Mouse (Mus musculus) left cerebral cortex, adult 18-20 months (tissue): ENCODE data around the gene Rapgef1. TPM values are rescaled to one million over a fixed set of nuclear protein-coding genes. Genes with fewer than 3 reads are reported as not detected.
A peak's percentile ranks its signal among the peaks of the same experiment; 100 is the strongest.

Experiments
- DNase-seq, 2 experiments: peaks; one replicate each; pipeline ENCODE4 v3.0.0; 2021 to 2022; ENCODE audit warnings: low spot score in 2 of 2, mixed read lengths in 1 of 2
- long read RNA-seq, 2 experiments: library from polyadenylated mRNA; stranded (forward); transcript quantifications; one replicate each; pipeline ENCODE4 v2.0.0; 2021
- total RNA-seq, 2 experiments: library from RNA; stranded (reverse); gene quantifications; 2 replicates each; pipeline ENCODE4 v1.2.3; 2021

Gene Rapgef1
- 100 to 1,000 TPM in 1 of 2 experiments, 10 to 100 TPM in 1; 91.4 to 100 TPM for total RNA-seq
- long read RNA-seq, experiment 1, full-length matches to known transcripts = 10 of 62 reads
- long read RNA-seq, experiment 1, partial matches to known transcripts = 15 of 62 reads
- long read RNA-seq, experiment 1, other reads (novel, unspliced or antisense) = 37 of 62 reads
- long read RNA-seq, experiment 2, full-length matches to known transcripts = 1 of 20 reads
- long read RNA-seq, experiment 2, partial matches to known transcripts = 6 of 20 reads
- long read RNA-seq, experiment 2, other reads (novel, unspliced or antisense) = 13 of 20 reads

DNA sequence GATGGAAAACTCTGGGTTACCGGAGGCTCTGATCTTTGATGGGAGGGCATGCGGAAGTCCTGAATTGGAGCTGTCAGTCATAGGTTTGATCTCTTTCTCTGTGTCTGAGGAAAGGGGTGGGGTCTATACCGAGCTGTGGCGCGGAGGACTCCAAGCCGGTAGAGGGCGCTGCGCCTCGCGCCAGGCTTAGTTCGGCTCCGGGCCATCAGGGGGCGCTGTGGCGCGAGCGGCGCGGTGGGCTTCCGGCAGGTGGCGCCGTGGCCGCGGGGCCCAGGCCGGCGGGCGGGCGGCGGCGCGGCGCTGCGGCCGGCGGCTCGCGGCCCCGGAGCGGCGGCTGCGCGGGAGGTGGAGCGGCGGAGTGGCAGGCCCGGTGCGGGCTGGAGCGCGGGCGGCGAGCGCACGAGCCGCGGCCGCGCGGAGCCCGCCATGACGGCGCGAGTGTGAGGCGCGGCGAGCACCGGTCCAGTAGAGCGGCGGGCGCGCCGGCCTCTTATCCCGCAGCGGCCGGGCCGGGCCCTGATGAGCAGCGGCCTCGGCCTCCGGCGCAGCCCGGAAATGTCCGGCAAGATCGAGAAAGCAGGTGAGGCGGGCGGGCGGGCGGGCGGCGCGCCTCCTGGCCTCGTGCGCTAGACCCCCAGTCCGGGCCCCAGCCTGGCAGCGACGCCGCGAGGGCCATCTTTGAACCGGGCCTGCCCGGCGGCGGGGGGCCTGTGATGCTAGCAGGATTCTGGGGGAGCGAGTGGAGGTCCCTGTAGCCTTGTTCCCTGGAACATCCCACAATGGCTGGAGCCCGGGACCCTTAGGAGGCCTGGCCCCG is at the start of gene Rapgef1:
Gene Rapgef1 (plus strand): TSS at position 237 of the 817 bp plus-strand sequence.
- peak; percentile 83 to 89 for DNase-seq

DNA sequence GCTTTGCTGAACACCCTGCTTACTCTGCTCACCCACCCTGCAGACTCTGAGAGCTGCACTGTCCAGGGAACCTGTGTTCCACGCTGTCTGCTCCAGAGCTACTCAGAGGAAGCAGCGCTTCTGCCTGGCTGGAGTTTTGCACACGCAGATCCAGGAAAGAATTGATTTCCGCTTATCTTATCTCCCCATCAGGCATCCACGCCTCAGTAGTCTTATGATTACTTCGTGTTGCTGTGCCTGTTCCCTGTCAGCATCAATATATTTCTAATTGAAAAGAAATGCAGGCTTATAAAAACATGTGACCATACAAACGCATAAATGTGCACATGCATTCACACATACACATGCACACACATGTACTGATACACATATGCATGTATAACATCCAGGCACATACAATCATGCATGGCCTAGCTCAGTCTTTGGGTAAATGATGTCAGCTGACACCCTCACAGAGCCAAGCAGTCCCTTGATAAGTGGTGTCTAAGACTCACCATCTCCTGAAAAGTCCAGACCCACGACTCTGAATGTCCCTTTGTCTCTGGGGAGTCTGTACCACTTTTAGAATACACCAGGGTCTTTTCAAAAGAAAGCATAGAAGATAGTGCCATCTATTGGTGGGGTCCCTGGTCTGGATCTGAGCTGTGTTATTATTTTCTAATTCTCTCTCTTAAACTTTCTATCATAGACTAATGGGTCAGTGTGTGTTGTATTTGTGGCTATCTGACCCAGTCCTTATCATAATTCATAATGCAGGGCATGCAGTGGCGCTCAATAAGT is 47.4 kb upstream of the Rapgef1 start:
- DNase-seq = no peak

DNA sequence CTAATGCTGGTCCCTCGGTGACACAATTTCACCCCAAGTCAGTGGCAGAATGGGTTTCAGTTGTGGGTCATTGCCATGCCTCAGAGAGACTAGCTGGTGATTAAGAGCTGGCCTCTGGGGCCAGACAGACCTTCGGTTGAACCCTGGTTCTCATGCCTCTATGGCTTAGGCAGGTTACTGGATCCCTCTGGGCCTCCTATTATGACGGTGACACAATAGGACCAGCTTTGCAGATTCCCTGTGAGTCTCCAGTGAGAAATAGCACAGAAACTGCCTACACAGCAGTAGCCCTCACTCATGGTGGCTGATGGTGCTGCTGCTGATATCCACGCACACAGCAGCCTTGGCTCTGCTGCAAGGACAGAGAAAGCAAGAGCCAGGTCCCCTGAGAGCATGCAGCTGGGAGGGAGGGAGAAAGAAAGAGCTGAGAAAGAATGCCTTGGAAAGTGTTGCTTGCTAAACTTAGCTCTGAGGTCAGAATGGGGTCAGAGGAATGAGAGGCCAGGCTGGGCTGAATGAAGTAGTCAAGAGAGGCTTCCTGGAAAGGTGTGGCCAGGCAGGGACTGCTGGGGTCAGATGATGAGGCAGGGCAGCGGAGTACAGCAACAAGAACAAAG is 46.6 kb upstream of the Rapgef1 start:
- no peak for DNase-seq

DNA sequence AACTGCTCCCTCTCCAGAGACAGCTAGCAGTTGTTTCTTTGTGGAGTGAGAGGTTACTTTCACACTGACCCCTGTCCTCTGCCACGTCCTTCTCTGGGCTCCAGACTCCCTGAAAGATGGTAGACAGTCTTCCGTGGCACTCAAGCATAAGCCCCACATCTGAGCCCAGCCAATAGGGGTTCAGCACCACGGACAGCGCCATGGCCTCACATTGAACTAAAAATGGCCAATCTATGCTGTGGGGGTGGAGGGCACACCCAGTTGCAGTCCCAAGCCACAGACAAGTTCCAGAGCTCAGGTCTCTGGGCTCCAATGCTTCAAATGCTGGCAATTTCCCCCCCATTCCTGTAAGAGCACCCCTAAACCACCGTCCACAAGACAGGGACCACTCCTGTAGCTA is 45.9 kb upstream of the Rapgef1 start:
- no peak for DNase-seq

DNA sequence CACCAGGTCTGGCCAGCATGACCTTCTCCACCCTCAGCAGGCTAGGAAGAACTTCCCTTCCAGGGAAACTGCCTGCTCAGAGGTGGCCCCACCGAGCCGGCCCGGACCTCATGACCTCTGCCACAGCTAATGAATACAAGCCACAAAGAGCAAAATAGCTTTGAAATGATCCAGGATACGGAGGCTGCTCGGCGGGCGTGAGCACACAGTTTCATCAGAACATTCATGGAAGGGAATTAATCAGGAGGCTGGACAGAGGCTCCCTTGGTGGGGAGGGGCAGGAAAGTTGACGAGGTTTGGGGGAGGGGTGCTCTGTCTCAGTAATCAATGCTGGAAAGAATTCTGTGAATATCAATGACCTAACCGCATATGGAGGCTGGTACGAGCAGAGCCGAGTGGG is 45.3 kb upstream of the Rapgef1 start:
- DNase-seq = no peak

DNA sequence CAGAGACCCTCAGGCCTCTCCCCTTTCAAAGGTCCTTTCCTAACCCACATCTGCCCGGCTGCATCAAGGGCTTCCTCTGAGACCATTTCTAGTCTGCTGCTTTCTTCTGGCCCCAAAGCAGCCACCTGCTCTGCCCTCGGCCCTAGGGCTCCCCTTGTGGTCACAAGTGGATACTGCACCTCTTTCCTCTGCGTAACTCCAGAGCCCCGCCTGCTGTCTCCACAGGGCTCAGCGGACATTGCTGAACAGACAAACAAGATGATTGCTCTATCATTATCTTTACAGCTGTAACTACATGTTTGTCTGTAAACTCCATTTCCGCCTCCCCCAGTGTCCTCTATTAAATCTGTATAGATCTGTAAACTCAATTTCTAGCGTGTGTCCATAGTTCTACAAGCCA is 37.1 kb upstream of the Rapgef1 start:
- peak; percentile 85 to 88 for DNase-seq

DNA sequence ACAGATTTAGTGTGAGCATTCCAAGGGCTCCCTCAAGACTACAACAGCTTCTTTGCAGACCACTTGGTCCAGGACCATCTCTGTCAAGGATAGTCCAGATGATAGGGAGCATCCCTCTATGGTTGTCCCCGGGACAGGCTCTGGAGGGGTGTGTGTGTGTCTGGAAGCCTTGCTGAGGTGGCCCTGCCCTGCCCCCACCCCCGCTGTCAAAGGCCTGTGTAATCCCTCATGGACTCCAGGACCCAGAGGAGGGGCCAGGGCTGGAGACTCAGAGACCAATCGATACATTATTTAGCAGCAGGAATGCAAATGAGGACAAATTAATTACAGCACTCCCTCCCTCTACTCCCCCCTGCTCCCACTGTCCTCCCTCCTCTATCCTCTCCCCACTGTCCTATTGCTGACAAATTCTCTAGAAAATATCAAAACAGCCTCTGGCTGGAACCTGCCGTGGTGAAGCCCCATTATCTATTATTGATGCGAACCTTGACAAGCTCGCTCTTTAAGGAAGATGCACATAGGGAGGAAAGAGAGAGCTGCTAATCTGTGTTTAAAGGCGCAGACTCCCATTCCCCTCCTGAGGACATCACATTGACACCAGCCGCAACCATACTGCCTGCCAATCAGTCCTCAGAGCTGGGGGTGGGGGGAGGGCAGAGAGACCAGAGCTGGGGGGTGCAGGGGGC is 33.4 kb upstream of the Rapgef1 start:
- DNase-seq = no peak

DNA sequence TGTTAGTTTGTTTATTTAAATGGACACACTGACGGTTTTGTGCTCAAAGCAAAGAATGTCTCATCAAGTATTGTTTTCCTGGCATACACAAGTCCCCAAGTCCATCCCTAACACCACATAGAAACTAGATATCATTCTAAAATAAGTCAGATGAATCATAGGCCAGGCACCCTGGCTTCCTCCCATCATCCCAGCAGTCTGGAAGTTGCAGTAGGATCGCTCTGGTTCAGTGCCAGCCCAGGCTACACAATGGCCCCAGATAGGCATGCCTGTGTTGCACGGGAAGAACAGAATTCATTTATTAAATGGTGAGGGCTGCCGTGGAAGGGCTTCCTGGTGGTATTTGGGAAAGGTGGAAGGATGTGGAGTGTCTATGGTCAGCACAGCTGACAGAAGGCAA is 31.5 kb upstream of the Rapgef1 start:
- DNase-seq = no peak

DNA sequence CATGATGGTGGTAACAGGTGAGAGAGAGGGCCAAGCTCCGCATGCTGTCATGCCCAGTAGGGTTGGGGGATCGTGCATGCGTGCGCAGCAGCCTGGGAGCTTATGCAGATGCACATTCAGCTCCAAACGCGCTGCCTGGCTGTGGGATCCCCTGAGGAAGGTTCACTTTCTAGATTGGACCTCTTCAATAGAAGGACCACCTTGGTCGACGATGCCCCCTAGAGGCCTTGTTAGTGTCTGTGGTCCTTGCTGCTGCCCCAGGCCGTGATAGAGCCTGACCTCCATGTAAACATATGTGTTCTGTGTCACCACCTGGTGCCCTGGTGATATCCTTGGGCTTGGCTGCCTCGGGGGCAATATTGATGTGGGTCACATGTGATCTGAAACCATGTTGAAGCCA is 30.3 kb upstream of the Rapgef1 start:
- no peak for DNase-seq

DNA sequence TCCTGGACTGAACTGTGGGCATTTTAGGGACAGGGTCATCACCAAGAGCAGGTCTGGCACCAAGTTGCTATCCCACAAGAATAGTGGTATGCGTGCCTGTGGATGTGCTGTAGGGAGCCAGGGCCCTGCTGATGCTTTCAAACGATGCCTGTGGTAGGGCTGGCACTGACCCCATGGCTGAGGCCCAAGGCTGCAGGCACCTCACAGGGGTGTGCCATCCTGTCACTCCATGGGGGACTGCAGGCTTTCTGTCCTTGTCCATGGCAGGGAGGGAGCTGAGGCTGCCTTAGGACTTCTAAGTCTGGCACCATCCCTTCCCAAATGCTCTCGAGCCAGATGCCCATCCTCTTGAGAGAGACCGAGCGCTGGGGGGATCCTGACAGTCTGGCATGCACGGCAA is 27.9 kb upstream of the Rapgef1 start:
- no peak for DNase-seq

DNA sequence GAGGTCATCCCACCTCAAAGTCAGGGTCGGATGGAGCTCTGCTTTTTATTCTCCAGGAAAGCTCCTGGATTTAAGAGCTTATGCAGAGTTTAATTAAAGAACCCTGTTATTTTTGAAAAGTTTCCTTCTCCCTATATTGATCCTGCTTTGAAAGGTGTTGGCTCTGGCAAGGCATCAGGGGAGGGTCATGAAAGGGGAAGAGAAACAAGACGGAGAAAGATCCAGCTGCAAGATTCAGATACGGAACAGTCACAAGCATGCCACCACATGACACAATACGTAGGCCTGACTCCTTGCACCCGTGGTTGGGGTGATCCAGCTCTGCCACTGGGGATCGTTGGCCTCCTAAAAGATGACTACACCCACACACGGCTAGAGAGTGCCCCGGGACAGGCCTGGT is 27.0 kb upstream of the Rapgef1 start:
- no peak for DNase-seq

DNA sequence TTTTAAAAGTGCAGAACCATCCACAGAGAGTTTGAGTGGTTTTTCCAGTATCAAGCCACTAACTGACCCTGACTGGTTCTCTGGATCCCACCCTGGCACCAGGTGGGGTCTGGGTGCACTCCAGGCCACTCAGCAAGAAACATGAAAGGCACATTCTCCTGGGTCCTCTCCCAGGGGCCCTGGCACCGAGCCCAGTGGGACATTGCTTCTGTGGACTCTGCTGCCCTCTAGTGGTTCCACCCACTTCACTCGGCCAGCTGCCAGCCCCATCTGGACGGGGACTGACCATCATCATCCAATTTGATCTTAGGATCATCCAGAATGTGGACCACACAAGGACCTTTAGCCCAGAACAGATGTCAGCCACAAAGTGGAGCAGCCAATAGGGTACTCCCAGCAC is 15.6 kb upstream of the Rapgef1 start:
- peak; percentile 66 to 80 for DNase-seq

DNA sequence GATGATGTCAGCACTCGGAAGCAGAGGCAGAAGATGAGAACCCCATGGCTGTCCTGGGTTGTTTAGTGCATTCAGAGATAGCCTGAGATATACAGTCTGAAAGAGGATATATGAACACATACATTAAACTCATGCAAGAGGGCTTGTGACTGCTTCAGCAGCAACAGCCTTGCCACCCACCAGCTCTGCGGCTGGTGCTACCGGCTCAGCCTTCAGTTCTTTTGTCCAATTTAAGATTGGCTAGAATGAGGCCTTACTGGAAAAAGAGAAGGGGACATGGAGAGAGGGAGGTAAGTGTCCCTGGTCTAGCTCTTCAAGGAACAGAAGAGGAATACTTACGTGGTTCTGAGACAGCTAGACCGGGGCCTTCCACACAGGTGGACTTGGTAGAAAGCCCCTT is 13.9 kb upstream of the Rapgef1 start:
- DNase-seq = no peak

DNA sequence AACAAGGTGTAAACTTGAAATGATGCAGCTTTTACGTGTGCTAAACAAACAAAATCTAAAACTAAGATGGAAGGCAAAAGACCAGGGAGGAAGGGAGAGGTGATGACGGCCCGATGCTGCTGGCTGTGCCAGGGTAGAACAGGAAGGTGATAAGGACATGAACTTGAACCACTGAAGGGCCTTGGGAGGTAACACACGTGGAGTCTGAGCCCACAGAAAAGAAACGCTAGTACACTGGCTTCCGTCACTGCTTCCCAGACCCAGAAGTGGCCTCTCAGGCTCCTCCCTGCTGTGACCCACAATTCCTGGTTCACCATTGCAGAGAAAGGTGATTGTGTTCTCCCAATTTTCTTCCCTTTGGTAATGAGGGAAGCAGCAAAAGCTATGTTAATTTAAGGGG is 13.1 kb upstream of the Rapgef1 start:
- no peak for DNase-seq

DNA sequence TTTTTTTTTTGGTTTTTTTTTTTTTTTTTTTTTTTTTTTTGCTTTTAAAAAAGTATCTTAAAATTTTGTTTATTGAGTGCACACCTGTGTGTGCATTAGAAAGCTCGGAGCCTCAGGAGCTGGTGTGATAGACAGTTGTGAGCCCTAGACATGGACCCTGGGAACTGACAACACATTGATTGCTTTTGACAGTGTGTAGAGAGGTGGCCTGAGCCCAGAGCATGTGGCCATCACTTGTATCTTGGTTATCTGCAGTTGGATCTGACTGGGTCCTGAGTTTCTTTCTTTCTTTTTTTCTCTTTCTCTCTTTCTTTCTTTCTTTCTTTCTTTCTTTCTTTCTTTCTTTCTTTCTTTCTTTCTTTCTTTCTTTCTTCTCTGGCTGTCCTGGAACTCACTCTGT is 2.2 kb upstream of the Rapgef1 start:
- no peak for DNase-seq

DNA sequence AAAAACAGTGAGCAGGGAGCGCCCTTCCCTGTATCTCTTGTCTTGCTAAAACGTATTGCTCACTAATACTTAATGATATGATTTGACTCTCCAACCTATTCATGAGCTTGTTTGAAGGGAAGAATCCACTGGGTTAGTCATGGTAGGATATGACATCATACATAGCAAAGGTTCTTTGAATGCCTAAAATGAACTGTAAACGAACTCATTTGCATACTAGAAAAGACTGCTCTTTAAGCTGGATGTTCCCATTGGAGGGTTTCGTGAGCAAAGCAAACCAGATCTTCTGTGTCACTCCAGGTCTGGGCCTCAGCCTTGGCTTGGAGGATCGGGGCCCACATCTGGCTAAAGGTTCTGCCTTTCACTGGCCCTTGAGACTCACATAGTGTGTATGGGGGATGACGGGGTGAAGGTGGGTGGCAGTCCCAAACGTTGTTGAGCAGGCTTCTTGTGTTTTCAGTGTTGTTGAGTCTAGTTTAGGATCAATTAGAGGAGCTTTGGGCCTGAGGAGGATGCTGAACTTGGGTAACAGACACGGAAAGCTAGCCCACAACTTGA is 515 bp upstream of the Rapgef1 start:
- DNase-seq = no peak

DNA sequence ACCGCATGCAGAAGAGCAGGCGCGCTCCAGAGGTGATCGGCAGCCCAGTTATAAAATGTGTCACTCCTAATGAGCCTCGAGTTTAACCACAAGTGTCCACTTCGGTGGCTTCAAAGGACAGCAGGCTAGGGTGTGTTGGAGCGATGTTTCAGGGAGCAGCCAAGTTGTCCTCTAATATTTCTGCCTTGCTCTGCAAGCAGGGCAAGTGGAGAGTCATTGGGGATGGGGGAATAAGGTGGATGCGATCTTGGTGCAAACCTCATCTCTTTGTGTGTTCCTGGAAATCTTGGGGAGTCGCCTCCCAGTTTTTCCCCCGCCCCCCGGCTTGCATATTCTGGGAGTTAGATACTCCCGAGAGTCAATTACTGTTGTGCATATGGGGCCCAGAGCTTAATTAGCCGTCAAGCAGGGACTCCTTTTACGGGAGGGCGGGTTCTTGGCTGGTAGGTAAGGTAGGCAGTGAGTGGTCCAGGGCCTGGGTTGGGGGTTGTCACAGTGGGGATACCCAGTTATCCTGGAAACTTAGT is 844 bp downstream of the Rapgef1 start:
- DNase-seq = no peak

DNA sequence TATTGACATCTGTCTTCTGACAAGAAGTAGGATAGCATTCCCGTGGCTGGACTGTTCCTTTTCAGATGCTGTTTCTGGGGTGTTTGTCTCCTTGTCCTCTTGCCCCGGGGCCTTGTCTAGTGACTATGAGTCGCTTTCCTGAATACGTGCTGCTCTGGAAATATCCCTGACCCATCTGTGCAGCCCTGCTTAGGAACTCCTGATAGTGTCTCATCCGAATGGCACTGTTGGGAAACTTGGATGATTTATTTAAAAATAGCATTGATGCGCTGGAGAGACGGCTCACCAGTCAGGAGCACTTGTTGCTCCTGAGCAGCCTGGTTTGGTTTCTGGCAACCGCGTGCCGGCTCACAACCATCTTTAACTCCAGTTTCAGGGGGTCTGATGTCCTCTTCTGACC is 1.6 kb downstream of the Rapgef1 start:
- DNase-seq = no peak

DNA sequence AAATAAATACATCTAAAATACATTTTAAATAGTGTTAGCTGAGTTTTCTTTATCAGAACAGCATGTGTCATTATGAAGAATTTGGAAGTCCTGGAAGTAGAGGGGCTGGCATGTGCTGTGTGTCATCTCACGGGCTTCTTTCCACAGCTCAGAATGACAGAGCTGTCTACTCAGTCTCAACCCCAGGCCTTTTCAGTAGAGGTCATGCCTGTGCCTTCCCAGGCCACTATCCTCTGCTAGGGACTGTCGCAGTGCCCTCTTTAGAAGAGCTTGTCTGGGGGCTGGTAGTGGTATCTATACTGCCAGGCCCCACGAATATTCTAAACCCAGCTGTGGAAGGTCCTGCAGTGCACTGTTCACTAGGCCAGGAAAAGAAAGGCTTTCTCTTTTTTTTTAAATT is 2.1 kb downstream of the Rapgef1 start:
- DNase-seq = no peak
